Mouse (Mus musculus) inflammation-experienced regulatory T-cells, adult 6 months (primary cell): ENCODE measurements around the gene Pip4k2a. TPM values are rescaled to one million over a fixed set of nuclear protein-coding genes. Genes with fewer than 3 reads are reported as not detected.

Experiments
- ATAC-seq: one replicate; pipeline ENCODE4 v1.8.0; 2017
- polyA plus RNA-seq, 3 experiments: library from polyadenylated mRNA; unstranded; fragments of 100-300 nt; shearing (Covaris generic); gene quantifications; one replicate each; pipeline ENCODE4 v1.2.1; 2017

Gene Pip4k2a
- polyA plus RNA-seq, 3 experiments from 2014 or later, result 16.7 to 23.5 (median 18.4) TPM

DNA sequence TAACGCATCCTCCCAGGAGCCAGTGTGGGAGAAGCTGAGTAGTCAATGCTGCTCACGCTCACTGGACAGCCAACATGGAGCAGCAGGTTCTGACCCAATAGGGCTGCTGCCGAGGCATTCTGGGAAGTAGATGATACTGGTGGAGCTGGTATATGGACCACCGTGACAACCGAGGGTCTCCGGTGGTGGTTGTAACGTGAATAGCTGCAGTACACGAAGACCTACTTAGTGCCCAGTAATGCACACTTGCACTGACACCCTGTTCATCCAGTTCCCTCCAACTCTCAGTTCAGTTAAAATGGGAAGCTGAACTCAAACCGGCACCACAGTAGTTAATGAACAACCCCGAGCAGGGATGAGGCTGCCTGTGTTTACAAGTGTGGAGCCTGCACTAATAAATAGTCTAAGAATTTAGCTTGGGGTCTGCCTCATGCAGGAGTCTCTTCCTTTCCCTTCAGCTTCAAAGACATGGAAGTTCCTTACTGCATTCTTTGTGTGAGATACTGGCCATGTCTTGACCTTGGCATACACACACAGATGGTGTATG lies 105.9 kb downstream of the Pip4k2a start:
- ATAC-seq, result no peak

- no peak for ATAC-seq
Observed at GRCm38 (mm10) chr2:18890227-18891001, 107.5 kb downstream of the Pip4k2a start.

DNA sequence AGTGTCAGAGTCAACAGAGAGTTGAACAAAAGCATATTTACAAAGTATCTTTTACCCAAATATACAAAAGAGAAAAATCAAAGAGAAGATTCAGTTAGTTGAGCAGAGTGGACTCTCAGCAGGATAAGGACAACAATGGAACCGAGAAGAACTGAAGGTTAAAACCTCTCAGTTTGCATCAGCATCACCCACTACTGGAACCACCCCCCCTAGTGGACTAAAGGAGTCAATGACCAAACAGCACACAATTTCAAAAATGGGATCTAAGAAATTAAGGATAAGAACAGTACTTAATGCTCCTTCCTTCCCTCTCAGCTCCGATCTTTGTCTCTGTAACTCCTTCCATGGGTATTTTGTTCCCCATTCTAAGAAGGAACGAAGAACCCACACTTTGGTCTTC lies 113.6 kb downstream of the Pip4k2a start:
- ATAC-seq, result peak; percentile 48

DNA sequence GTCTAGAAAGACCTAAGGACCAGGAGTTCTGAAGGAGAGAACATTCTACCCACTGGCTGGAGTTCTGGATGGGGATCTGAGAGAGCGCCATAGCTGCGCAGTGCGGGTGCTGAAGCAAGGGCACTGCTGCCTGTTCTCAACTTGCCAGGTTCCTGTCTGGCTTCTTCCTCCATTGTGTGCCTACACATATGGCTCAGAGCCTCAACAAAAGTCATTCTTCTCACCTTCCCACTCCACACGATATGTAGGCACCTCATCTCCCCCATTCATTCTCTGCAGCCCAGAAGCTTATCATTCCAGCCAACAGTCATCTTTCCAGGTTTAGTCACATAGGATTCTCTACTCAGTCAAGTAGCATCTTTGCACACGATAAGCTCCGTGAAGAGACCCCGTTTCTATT lies 123.3 kb downstream of the Pip4k2a start:
- ATAC-seq, result no peak

DNA sequence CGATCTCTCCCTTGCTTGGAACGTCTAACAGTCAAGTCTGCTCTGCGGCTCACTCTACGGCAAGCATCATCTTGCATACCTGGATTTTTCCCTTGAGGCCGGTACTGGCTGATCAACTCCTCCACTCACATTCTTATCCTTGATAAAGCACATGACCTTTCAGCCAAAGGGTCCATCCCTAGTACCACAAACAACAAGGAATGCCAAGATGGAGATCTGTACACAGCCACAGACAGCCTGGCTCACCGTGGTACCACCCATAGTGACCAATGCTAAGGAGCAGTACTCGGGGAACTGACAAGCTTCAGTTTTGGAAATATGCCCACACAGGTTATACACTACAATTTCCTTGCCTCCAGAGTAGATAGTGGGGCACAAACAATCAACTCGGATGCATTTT lies 123.9 kb downstream of the Pip4k2a start:
- no peak for ATAC-seq

DNA sequence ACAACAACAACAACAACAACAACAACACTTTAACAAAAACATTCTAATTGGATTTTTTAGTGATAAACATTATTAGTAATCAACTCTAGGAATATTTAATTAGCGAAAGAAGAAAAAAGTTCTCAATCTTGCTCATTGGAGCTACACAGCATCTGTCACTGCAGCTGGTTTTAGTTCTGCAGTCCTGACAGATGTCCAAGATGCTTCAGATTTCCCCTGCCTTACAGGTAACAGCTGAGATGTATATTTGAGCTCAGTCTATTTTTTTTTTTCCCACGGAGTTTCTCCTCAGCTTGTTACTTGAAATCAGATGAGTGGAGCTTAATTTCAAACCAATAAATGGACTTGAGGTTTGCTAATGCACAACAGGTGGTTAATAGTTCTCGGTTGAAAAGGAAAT lies 124.5 kb downstream of the Pip4k2a start:
- no peak for ATAC-seq

DNA sequence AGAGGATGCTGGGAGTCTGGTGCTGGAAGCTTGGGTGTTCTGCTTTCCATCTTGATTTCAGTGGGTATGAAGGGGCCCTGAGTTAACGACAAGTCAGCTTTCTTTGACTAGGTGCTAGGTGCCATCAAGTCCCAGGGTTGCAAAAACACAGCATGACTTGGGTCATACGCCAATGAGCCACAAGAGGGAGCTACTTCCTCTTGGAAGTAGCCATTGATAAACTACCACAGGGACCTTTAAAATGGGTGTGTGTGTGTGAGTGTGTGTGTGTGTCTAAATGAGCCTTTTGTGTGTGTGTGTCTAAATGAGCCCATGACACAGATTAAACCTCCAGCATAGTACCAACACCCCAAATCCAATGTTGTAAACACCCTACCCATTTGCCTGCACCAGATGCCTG lies 125.1 kb downstream of the Pip4k2a start:
- ATAC-seq, result peak; percentile 86

- ATAC-seq, result no peak
Observed at GRCm38 (mm10) chr2:18871087-18871486, 126.8 kb downstream of the Pip4k2a start.

GRCm38 (mm10) chr2:18867069-18867468 lies 130.9 kb downstream of the Pip4k2a start:
- no peak for ATAC-seq

DNA sequence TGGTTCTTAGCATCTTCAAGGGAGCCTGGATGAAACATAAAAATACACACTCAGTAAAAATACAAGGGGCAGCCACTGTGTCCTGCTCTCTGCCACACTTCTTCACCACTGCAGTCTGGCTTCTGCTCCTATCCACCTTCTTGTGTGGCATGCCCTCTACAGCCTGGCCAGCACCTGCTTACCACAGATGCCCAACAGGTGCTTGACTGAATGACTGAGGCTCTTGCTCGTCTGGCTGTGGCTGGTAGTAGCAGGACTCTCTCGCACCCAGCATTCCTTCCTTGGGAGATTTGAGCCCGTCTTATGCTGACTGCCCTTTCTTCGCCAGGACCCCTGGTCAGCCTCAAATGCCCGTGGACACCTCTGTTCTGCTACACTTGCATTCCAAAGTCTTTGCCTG lies 133.2 kb downstream of the Pip4k2a start:
- ATAC-seq, result no peak

- ATAC-seq, result no peak
Observed at GRCm38 (mm10) chr2:18861607-18862158, 136.2 kb downstream of the Pip4k2a start.

GRCm38 (mm10) chr2:18860686-18861085 lies 137.2 kb downstream of the Pip4k2a start:
- ATAC-seq, result no peak

DNA sequence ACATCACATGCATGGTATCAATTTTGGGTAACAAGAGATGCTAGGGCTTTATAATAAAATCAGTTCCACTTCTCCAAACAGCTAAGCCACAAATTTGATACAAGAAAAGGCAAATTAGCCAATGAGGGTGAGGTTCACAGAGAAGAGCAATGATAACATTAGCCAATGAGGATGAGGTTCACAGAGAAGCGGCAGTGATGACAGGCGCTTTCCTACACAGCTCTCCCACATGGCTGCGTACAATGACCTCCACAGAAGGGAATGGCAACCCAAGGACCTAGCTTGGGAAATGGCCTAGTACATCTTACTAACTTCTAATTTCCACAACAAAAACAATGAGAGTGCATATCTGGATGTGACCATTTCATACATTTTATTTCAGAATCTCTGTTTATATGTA lies 140.0 kb downstream of the Pip4k2a start:
- no peak for ATAC-seq

DNA sequence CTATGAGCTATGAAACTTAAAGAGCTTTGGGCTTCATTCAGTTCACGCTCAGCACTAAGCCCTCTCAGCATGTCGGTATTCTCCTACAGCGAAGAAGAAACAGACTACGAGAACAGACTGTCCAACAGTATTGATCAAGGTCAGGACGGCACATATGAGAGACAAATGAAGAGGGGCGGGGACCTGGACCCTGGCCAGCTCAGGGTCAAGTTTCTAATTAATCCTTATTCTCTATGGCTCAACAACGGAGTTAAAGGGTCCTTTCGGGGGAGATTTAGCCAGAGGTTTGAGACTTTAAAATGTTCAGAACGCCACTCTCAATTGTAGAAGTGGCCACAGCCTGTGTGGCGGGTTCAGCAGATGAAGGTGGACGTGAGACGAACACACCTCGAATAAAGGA lies 141.5 kb downstream of the Pip4k2a start:
- no peak for ATAC-seq

- ATAC-seq, result no peak
Observed at GRCm38 (mm10) chr2:18855246-18855645, 142.7 kb downstream of the Pip4k2a start.

GRCm38 (mm10) chr2:18853345-18853744 lies 144.6 kb downstream of the Pip4k2a start:
- ATAC-seq, result no peak

- ATAC-seq, result no peak
Observed at GRCm38 (mm10) chr2:18850657-18851056, 147.3 kb downstream of the Pip4k2a start.

DNA sequence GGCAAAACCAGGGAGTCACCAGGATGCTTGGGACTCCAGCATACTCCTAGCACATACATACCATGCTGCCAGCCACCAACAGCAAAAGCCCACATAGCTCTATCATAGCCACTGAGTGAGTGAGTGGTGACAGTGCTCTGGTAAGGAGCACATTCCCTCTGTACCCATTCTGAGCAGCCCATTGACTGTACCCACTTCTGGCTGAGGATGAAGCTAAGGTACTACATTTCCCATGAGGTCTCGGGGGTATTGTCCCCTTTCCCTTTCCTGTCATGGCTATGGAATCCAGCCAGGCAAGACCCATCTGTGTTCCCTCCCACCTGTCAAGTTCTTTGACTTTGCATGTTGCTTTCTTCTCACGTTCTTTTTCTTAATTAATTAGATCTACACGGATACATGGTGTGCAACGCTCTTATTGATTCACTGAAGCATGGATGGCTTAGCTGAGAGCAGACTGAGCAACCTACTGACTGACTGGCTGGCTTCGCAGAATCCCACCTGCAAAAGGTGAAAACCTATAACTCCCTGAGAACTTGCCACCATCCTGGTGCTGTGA lies 149.8 kb downstream of the Pip4k2a start:
- ATAC-seq, result no peak

GRCm38 (mm10) chr2:18842527-18842926 lies 155.4 kb downstream of the Pip4k2a start:
- no peak for ATAC-seq

GRCm38 (mm10) chr2:18841051-18841450 lies 156.9 kb downstream of the Pip4k2a start:
- ATAC-seq, result no peak

DNA sequence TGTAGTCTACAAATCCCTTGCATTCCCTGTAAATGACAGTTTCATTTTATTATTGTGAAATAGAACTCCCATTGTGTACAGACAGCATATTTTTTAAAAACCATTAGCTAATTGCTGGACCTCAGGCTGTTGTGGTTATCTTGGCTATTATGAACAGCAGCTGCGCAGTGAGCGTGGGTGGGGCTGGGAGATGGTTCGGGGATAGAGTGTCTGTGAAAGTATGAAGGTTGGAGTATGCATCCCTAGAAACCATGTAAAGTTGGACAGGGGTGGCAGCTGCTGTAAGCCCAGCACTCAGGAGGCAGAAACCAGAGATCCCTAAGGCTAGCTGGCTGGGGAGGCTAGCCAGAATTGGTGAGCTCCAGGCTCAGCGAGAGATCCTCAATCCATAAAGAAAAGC lies 158.4 kb downstream of the Pip4k2a start:
- no peak for ATAC-seq

GRCm38 (mm10) chr2:18835266-18835908 lies 162.5 kb downstream of the Pip4k2a start:
- no peak for ATAC-seq

DNA sequence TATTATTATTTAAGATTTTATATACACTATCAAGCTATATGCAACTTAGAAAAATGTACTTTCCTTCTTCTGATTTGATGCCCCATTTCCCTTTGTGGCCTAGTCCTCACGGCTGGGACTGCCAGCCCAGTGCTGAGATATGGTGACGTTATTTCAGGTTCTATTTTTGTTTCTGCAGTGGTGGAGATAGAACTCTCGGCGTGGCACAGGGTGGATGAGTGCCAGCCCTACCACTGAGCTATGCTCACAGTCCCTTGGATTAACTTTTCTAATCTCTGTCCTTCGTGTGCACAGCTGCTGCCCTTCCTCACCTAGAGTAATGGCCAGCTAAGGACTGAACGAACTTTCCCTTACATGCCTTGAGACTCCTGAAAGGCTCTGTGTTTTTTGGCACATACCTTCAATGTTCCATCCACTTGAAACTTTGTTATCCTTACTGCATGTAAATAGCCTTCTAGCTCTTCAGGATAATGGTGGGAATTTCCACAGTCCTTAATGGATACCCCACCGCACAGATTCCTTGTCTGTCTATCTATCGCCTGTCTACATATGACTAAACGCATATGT lies 164.8 kb downstream of the Pip4k2a start:
- ATAC-seq, result no peak
